Mouse (Mus musculus): Measurements from ENCODE around the gene Polr1a. TPM values are rescaled to one million over a fixed set of nuclear protein-coding genes. Genes with fewer than 3 reads are reported as not detected.

Gene Polr1a
- polyA plus RNA-seq (2015; fragmentation: Nextera tagmentation; extraction: Ambion mirVana), result 21.9 and 22.9 TPM in 2 replicates

GRCm38 (mm10) chr6:71908481-71909381 is at the start of gene Polr1a, which contains the start of gene Ptcd3:
Gene Polr1a (plus strand): TSS chr6:71909053.
Gene Ptcd3 (minus strand): TSS chr6:71908750.
- no peaks in the 10 kb centered on the region for H3K9me3 ChIP-seq (ENCODE audit: control insufficient read depth, low read length)
- H3K4me2 ChIP-seq (ENCODE audit: low read depth, low read length), result peak within 1 kb of the TSS; percentile 78
- peak; percentile 90 for ATAC-seq
- WGBS, result under 1% methylated on average over 58 of the region's 58 CpGs
- peak within 1 kb of the TSS; percentile 75 for H3K9ac ChIP-seq (ENCODE audit: low read depth, low read length)
- H3K27ac ChIP-seq (ENCODE audit: low read length), result peak within 1 kb of the TSS; percentile 29
- H3K4me3 ChIP-seq (ENCODE audit: low read length), result peak within 1 kb of the TSS; percentile 75
- peaks cover 11% of the 10 kb centered on the region for H3K4me1 ChIP-seq (ENCODE audit: control insufficient read depth, insufficient read depth, low read length)
- no peaks in the 10 kb centered on the region for H3K27me3 ChIP-seq (replicated peaks; ENCODE audit: control insufficient read depth, insufficient read depth, low read length)
- peaks cover 8% of the 10 kb centered on the region for H3K36me3 ChIP-seq (ENCODE audit: control insufficient read depth, insufficient read depth, low read length)

GRCm38 (mm10) chr6:71867751-71868150 is 41.1 kb upstream of the Polr1a start:
- no peak overlapping the region for H3K27ac ChIP-seq (ENCODE audit: low read length)
- peaks cover 27% of the 10 kb centered on the region for H3K36me3 ChIP-seq (ENCODE audit: control insufficient read depth, insufficient read depth, low read length)
- no peak for ATAC-seq
- H3K4me2 ChIP-seq (ENCODE audit: low read depth, low read length), result no peak overlapping the region
- no peaks in the 10 kb centered on the region for H3K4me1 ChIP-seq (ENCODE audit: control insufficient read depth, insufficient read depth, low read length)
- H3K27me3 ChIP-seq (replicated peaks; ENCODE audit: control insufficient read depth, insufficient read depth, low read length), result no peaks in the 10 kb centered on the region
- no peaks in the 10 kb centered on the region for H3K9me3 ChIP-seq (ENCODE audit: control insufficient read depth, low read length)
- WGBS, result 77% methylated on average over 2 of the region's 2 CpGs
- no peak overlapping the region for H3K9ac ChIP-seq (ENCODE audit: low read depth, low read length)
- no peak overlapping the region for H3K4me3 ChIP-seq (ENCODE audit: low read length)

- H3K36me3 ChIP-seq (ENCODE audit: control insufficient read depth, insufficient read depth, low read length), result peaks cover 24% of the 10 kb centered on the region
- no peak overlapping the region for H3K27ac ChIP-seq (ENCODE audit: low read length)
- no peaks in the 10 kb centered on the region for H3K9me3 ChIP-seq (ENCODE audit: control insufficient read depth, low read length)
- no peaks in the 10 kb centered on the region for H3K27me3 ChIP-seq (replicated peaks; ENCODE audit: control insufficient read depth, insufficient read depth, low read length)
- H3K4me3 ChIP-seq (ENCODE audit: low read length), result no peak overlapping the region
- no peak for ATAC-seq
- no peak overlapping the region for H3K9ac ChIP-seq (ENCODE audit: low read depth, low read length)
- WGBS, result 90% methylated on average over 1 of the region's 1 CpGs
- no peak overlapping the region for H3K4me2 ChIP-seq (ENCODE audit: low read depth, low read length)
- no peaks in the 10 kb centered on the region for H3K4me1 ChIP-seq (ENCODE audit: control insufficient read depth, insufficient read depth, low read length)
These were observed 40.0 kb upstream of the Polr1a start for GRCm38 (mm10) chr6:71868809-71869208.

- ATAC-seq, result no peak
- 89% methylated on average over 9 of the region's 9 CpGs for WGBS
- no peaks in the 10 kb centered on the region for H3K4me1 ChIP-seq (ENCODE audit: control insufficient read depth, insufficient read depth, low read length)
- no peak overlapping the region for H3K27ac ChIP-seq (ENCODE audit: low read length)
- peaks cover 18% of the 10 kb centered on the region for H3K36me3 ChIP-seq (ENCODE audit: control insufficient read depth, insufficient read depth, low read length)
- no peaks in the 10 kb centered on the region for H3K27me3 ChIP-seq (replicated peaks; ENCODE audit: control insufficient read depth, insufficient read depth, low read length)
- H3K9me3 ChIP-seq (ENCODE audit: control insufficient read depth, low read length), result no peaks in the 10 kb centered on the region
- no peak overlapping the region for H3K4me2 ChIP-seq (ENCODE audit: low read depth, low read length)
- H3K9ac ChIP-seq (ENCODE audit: low read depth, low read length), result no peak overlapping the region
- no peak overlapping the region for H3K4me3 ChIP-seq (ENCODE audit: low read length)
These were observed 37.5 kb upstream of the Polr1a start for GRCm38 (mm10) chr6:71871396-71871795.

GRCm38 (mm10) chr6:71877965-71878760 is 30.7 kb upstream of the Polr1a start:
- Histone ChIP-seq H3K9me3 (ENCODE audit: control insufficient read depth, low read length) (no peaks in the 10 kb centered on the region), H3K4me2 (ENCODE audit: low read depth, low read length) (no peak overlapping the region), H3K27ac (ENCODE audit: low read length) (no peak overlapping the region), H3K27me3 (replicated peaks; ENCODE audit: control insufficient read depth, insufficient read depth, low read length) (no peaks in the 10 kb centered on the region), H3K4me3 (ENCODE audit: low read length) (no peak overlapping the region), H3K36me3 (ENCODE audit: control insufficient read depth, insufficient read depth, low read length) (peaks cover 20% of the 10 kb centered on the region), H3K4me1 (ENCODE audit: control insufficient read depth, insufficient read depth, low read length) (no peaks in the 10 kb centered on the region), H3K9ac (ENCODE audit: low read depth, low read length) (no peak overlapping the region)
- 89% methylated on average over 3 of the region's 3 CpGs for WGBS
- no peak for ATAC-seq

GRCm38 (mm10) chr6:71893263-71893662 is 15.6 kb upstream of the Polr1a start:
- H3K36me3 ChIP-seq (ENCODE audit: control insufficient read depth, insufficient read depth, low read length), result peaks cover 14% of the 10 kb centered on the region
- H3K27me3 ChIP-seq (replicated peaks; ENCODE audit: control insufficient read depth, insufficient read depth, low read length), result no peaks in the 10 kb centered on the region
- 92% methylated on average over 4 of the region's 4 CpGs for WGBS
- H3K4me3 ChIP-seq (ENCODE audit: low read length), result no peak overlapping the region
- no peak overlapping the region for H3K27ac ChIP-seq (ENCODE audit: low read length)
- no peak overlapping the region for H3K4me2 ChIP-seq (ENCODE audit: low read depth, low read length)
- no peak for ATAC-seq
- H3K4me1 ChIP-seq (ENCODE audit: control insufficient read depth, insufficient read depth, low read length), result no peaks in the 10 kb centered on the region
- H3K9ac ChIP-seq (ENCODE audit: low read depth, low read length), result no peak overlapping the region
- no peaks in the 10 kb centered on the region for H3K9me3 ChIP-seq (ENCODE audit: control insufficient read depth, low read length)

- Histone ChIP-seq H3K36me3 (ENCODE audit: control insufficient read depth, insufficient read depth, low read length) (peaks cover 8% of the 10 kb centered on the region), H3K9me3 (ENCODE audit: control insufficient read depth, low read length) (no peaks in the 10 kb centered on the region), H3K4me2 (ENCODE audit: low read depth, low read length) (peak overlapping the region; percentile 78), H3K4me3 (ENCODE audit: low read length) (peak overlapping the region; percentile 75), H3K27ac (ENCODE audit: low read length) (no peak overlapping the region), H3K27me3 (replicated peaks; ENCODE audit: control insufficient read depth, insufficient read depth, low read length) (no peaks in the 10 kb centered on the region), H3K9ac (ENCODE audit: low read depth, low read length) (peak overlapping the region; percentile 75), H3K4me1 (ENCODE audit: control insufficient read depth, insufficient read depth, low read length) (peaks cover 11% of the 10 kb centered on the region)
- 3% methylated on average over 4 of the region's 4 CpGs for WGBS
- no peak for ATAC-seq
These were observed 1.1 kb upstream of the Polr1a start for GRCm38 (mm10) chr6:71907702-71908235.

- H3K9ac ChIP-seq (ENCODE audit: low read depth, low read length), result peak overlapping the region; percentile 75
- ATAC-seq, result peak; percentile 12
- H3K27ac ChIP-seq (ENCODE audit: low read length), result no peak overlapping the region; the same call in 1 of the 2 replicates
- peaks cover 11% of the 10 kb centered on the region for H3K4me1 ChIP-seq (ENCODE audit: control insufficient read depth, insufficient read depth, low read length)
- peak overlapping the region; percentile 54 for H3K4me2 ChIP-seq (ENCODE audit: low read depth, low read length)
- peaks cover 8% of the 10 kb centered on the region; the same call in 1 of the 2 replicates for H3K36me3 ChIP-seq (ENCODE audit: control insufficient read depth, insufficient read depth, low read length)
- H3K27me3 ChIP-seq (replicated peaks; ENCODE audit: control insufficient read depth, insufficient read depth, low read length), result no peaks in the 10 kb centered on the region
- WGBS, result 18% methylated on average over 10 of the region's 10 CpGs
- no peaks in the 10 kb centered on the region for H3K9me3 ChIP-seq (ENCODE audit: control insufficient read depth, low read length)
- peak overlapping the region; percentile 75 for H3K4me3 ChIP-seq (ENCODE audit: low read length)
These were observed 531 bp downstream of the Polr1a start for GRCm38 (mm10) chr6:71909384-71909783.

GRCm38 (mm10) chr6:71909840-71910239 is 987 bp downstream of the Polr1a start:
- H3K27me3 ChIP-seq (replicated peaks; ENCODE audit: control insufficient read depth, insufficient read depth, low read length), result no peaks in the 10 kb centered on the region
- ATAC-seq, result no peak
- H3K9me3 ChIP-seq (ENCODE audit: control insufficient read depth, low read length), result no peaks in the 10 kb centered on the region
- H3K36me3 ChIP-seq (ENCODE audit: control insufficient read depth, insufficient read depth, low read length), result peaks cover 8% of the 10 kb centered on the region; the same call in 1 of the 2 replicates
- H3K27ac ChIP-seq (ENCODE audit: low read length), result no peak overlapping the region
- peak overlapping the region; percentile 75 for H3K4me3 ChIP-seq (ENCODE audit: low read length)
- peak overlapping the region; percentile 54 for H3K4me2 ChIP-seq (ENCODE audit: low read depth, low read length)
- peaks cover 11% of the 10 kb centered on the region for H3K4me1 ChIP-seq (ENCODE audit: control insufficient read depth, insufficient read depth, low read length)
- WGBS, result 65% methylated on average over 6 of the region's 6 CpGs
- no peak overlapping the region for H3K9ac ChIP-seq (ENCODE audit: low read depth, low read length)

All from intestine, embryonic 16.5 days (tissue).